Mouse (Mus musculus): ENCODE data around the gene BC052040. TPM values are rescaled to one million over a fixed set of nuclear protein-coding genes. Genes with fewer than 3 reads are reported as not detected.

BC052040 gene
- 22.3 and 22.5 TPM in 2 replicates for polyA plus RNA-seq (2014; fragmentation: Nextera tagmentation; extraction: Ambion mirVana)

DNA sequence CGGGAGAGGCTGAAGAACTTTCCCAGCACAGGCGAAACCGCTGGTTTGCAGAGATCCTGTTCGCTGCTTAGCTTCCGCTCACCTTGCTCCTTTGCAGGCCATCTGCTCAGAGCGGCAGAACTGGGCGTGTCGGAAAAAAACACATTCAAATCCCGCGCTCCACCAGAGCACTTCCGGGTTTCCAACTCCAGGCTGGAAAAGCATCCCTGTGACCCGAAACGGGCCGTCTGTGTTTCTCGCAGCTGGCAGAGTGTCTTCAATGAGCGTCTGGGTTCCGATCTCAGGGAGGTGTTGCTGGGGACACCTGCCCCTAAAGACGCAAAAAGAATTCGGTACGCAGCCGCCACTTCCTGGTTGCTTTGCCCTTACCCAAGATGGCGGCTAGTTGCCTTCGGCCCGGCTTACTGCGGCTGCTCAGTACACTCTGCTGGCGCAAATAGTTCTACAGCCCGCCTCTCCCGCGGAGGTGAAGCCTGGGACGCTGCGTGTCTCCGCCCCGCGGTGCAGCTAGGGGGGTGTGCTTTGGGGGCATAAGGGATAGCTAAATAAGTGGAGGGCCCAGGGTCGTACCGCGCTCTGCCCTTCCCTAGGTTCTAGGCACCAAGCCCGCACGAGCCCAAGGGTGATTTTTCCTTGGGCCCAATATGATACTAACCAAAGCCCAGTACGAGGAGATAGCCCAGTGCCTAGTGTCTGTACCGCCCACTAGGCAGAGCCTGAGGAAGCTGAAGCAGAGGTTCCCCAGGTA is at the start of gene BC052040:
Gene BC052040, plus strand, starts transcription at position 476 of the 748 bp plus-strand sequence.
- peak within 1 kb of the TSS; percentile 69 for H3K9ac ChIP-seq (ENCODE audit: low read length)
- H3K4me3 ChIP-seq (ENCODE audit: low read depth, low read length): peak within 1 kb of the TSS; percentile 62
- ATAC-seq (replicated peaks; ENCODE audit: low FRiP score) (peak; percentile 96), DNase-seq (ENCODE audit: low spot score) (peak; percentile 92)
- H3K27ac ChIP-seq (ENCODE audit: low read depth, low read length): peak within 1 kb of the TSS; percentile 55
- under 1% methylated on average over 41 of the region's 41 CpGs for WGBS
- H3K4me2 ChIP-seq (ENCODE audit: low read depth, low read length, severe bottlenecking): peak within 1 kb of the TSS; percentile 55
- H3K36me3 ChIP-seq (ENCODE audit: control insufficient read depth, insufficient read depth, low read length): no peaks in the 10 kb centered on the region
- peaks cover 1% of the 10 kb centered on the region; the same call in 1 of the 2 replicates for H3K4me1 ChIP-seq (replicated peaks; ENCODE audit: control insufficient read depth, insufficient read depth, low read length)
- H3K9me3 ChIP-seq (ENCODE audit: control insufficient read depth, low read length): no peaks in the 10 kb centered on the region
- no peaks in the 10 kb centered on the region for H3K27me3 ChIP-seq (ENCODE audit: control insufficient read depth, insufficient read depth, low read length)

DNA sequence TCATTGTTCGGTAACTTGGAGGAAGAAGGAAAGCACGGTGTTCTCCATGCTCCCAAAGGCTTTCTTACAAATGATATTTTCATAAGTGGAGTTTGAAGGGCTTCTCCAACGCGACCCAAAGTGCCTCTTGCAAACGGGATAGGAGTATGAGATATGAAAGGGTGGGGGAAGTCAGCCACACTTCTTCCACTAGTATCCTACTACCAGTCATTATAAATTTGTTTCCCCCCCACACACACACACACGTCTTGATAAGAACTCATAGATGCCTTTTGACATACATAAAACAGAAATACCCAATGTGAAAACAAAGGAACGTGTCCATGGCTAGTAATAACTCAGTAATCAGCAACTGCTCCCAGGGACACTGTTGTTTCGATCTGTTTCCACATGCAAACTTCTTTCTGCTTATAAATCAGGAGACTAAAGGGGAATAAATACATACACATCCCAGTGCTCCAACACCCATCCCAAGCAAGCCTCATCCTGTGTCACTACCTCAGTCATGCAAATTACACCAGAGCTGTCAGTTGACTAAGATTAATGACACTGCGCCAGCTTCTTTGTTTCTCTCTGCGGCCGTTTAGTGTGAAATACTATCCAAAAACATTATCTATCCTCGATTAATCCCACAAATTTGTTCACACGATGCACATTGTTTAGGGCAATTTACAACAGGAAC is 43.4 kb upstream of the BC052040 start:
- Histone ChIP-seq H3K4me2 (ENCODE audit: low read depth, low read length, severe bottlenecking) (no peak overlapping the region), H3K4me1 (replicated peaks; ENCODE audit: control insufficient read depth, insufficient read depth, low read length) (peaks cover 2% of the 10 kb centered on the region; the same call in 1 of the 2 replicates), H3K9me3 (ENCODE audit: control insufficient read depth, low read length) (no peaks in the 10 kb centered on the region), H3K27me3 (ENCODE audit: control insufficient read depth, insufficient read depth, low read length) (no peaks in the 10 kb centered on the region), H3K27ac (ENCODE audit: low read depth, low read length) (no peak overlapping the region), H3K4me3 (ENCODE audit: low read depth, low read length) (no peak overlapping the region), H3K36me3 (ENCODE audit: control insufficient read depth, insufficient read depth, low read length) (no peaks in the 10 kb centered on the region), H3K9ac (ENCODE audit: low read length) (no peak overlapping the region)
- 65% methylated on average over 13 of the region's 13 CpGs for WGBS
- DNase-seq (ENCODE audit: low spot score): no peak
- no peak for ATAC-seq (replicated peaks; ENCODE audit: low FRiP score)

DNA sequence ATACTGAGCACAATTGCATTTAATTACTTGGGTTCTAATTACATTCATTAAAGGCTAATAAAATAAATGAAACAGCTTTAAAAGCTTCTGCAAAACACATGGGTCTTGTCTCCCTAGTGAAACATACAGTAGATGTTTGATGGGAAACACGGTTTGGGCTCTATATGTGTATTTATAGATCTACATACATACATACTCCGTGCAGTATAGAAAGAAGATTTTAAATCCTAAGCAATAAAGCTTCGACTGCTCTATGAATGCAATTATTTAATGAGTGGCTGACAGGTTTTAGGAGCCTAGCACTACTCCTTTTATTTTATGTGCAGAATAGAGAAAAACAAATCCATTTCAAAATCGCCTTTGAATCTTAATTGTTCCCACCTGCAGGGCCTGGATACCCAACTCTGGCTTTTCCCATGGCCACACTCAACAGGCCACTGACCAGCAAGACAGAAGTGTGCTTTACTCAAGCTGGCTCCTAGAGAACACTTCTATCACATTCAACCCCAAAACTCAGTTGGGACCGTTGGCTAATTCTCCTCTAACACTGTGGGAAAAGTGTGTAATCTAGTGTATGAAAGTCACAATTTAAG is 42.7 kb upstream of the BC052040 start:
- Histone ChIP-seq H3K4me3 (ENCODE audit: low read depth, low read length) (no peak overlapping the region), H3K27me3 (ENCODE audit: control insufficient read depth, insufficient read depth, low read length) (no peaks in the 10 kb centered on the region), H3K36me3 (ENCODE audit: control insufficient read depth, insufficient read depth, low read length) (no peaks in the 10 kb centered on the region), H3K27ac (ENCODE audit: low read depth, low read length) (no peak overlapping the region), H3K9me3 (ENCODE audit: control insufficient read depth, low read length) (no peaks in the 10 kb centered on the region), H3K4me2 (ENCODE audit: low read depth, low read length, severe bottlenecking) (no peak overlapping the region), H3K4me1 (replicated peaks; ENCODE audit: control insufficient read depth, insufficient read depth, low read length) (peaks cover 2% of the 10 kb centered on the region; the same call in 1 of the 2 replicates), H3K9ac (ENCODE audit: low read length) (no peak overlapping the region)
- DNase-seq (ENCODE audit: low spot score) (no peak), ATAC-seq (replicated peaks; ENCODE audit: low FRiP score) (no peak)
- 72% methylated on average over 5 of the region's 5 CpGs for WGBS

DNA sequence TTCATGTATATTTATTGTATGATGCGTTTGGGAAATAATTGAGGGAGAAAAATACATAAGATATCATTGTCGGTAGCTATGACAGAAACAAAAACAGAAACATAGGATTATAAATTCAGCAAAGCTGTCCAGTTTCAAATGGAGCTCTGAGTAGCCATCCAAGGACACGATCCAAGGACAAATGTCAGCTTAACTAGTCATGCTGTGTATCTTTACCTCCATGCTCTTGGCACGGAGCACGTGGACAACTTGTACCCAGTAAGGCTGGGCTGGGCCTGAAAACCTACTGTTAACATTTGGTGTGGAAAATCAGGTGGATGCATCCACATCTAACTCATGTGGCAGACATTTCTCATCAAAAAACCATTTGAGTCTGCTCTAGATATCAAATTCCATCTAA is 41.8 kb upstream of the BC052040 start:
- H3K27me3 ChIP-seq (ENCODE audit: control insufficient read depth, insufficient read depth, low read length): no peaks in the 10 kb centered on the region
- no peak overlapping the region for H3K4me3 ChIP-seq (ENCODE audit: low read depth, low read length)
- DNase-seq (ENCODE audit: low spot score) (no peak), ATAC-seq (replicated peaks; ENCODE audit: low FRiP score) (no peak)
- no peak overlapping the region for H3K27ac ChIP-seq (ENCODE audit: low read depth, low read length)
- H3K36me3 ChIP-seq (ENCODE audit: control insufficient read depth, insufficient read depth, low read length): no peaks in the 10 kb centered on the region
- H3K9me3 ChIP-seq (ENCODE audit: control insufficient read depth, low read length): no peaks in the 10 kb centered on the region
- peaks cover 2% of the 10 kb centered on the region; the same call in 1 of the 2 replicates for H3K4me1 ChIP-seq (replicated peaks; ENCODE audit: control insufficient read depth, insufficient read depth, low read length)
- WGBS: 94% methylated on average over 5 of the region's 5 CpGs
- no peak overlapping the region for H3K4me2 ChIP-seq (ENCODE audit: low read depth, low read length, severe bottlenecking)
- H3K9ac ChIP-seq (ENCODE audit: low read length): no peak overlapping the region

DNA sequence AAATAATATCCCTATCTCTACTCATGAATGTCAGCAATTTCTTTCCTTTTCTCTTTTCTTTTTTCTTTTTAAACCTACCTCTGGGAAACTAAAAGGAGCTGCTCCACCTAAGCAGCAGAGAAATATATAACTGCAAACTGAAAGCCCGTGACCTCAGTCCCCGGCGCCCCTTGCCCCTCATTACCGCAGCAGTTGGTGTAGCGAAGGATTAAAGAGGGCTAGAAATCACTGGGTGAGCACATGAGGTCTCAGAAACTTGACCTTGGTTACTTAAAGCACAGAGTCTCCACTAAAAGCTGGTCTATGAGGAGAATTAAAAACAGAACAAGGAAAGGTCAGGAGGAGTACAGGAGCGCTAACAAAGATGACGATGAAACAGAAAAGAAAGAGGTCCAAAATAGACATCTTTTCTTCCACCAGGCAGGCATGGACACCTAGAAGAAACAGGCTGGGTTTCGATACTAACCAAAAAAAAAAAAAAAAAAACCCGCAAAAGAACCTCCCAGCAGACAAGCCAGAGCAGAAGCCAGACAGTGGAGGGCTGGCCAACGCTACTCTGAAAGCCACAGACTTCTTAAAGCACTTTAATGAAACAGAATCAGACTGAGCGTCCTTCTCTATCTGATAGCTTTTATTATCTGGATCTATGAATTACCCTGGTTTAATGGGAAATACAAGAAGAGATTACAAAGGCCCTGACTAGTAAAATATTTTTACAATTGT is 39.0 kb upstream of the BC052040 start:
- ATAC-seq (replicated peaks; ENCODE audit: low FRiP score) (no peak), DNase-seq (ENCODE audit: low spot score) (no peak)
- Histone ChIP-seq H3K4me2 (ENCODE audit: low read depth, low read length, severe bottlenecking) (no peak overlapping the region), H3K9me3 (ENCODE audit: control insufficient read depth, low read length) (no peaks in the 10 kb centered on the region), H3K27me3 (ENCODE audit: control insufficient read depth, insufficient read depth, low read length) (no peaks in the 10 kb centered on the region), H3K4me3 (ENCODE audit: low read depth, low read length) (no peak overlapping the region), H3K36me3 (ENCODE audit: control insufficient read depth, insufficient read depth, low read length) (no peaks in the 10 kb centered on the region), H3K9ac (ENCODE audit: low read length) (no peak overlapping the region), H3K27ac (ENCODE audit: low read depth, low read length) (no peak overlapping the region), H3K4me1 (replicated peaks; ENCODE audit: control insufficient read depth, insufficient read depth, low read length) (peaks cover 1% of the 10 kb centered on the region; the same call in 1 of the 2 replicates)
- WGBS: 66% methylated on average over 11 of the region's 11 CpGs

DNA sequence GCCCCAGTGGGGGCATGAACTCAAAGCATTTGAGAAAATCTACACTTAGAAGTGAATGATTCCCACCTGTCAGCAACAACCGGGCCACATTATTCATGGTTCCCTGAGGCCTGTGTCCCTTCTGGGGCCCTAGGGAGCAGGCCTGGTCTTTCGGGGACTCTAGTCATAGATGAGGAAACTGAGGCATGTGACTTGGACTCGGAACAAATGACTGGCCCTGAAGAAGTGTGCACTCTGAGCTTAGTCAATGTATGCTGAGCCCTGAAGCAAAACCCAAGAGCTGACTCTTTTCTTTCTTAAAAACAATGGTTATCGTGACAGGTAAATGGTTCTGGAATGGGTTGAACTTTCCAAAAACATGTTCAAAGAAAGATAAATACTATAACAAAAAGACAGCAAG is 38.3 kb upstream of the BC052040 start:
- Histone ChIP-seq H3K9me3 (ENCODE audit: control insufficient read depth, low read length) (no peaks in the 10 kb centered on the region), H3K27me3 (ENCODE audit: control insufficient read depth, insufficient read depth, low read length) (no peaks in the 10 kb centered on the region), H3K9ac (ENCODE audit: low read length) (no peak overlapping the region), H3K27ac (ENCODE audit: low read depth, low read length) (no peak overlapping the region), H3K4me3 (ENCODE audit: low read depth, low read length) (no peak overlapping the region), H3K4me2 (ENCODE audit: low read depth, low read length, severe bottlenecking) (no peak overlapping the region), H3K36me3 (ENCODE audit: control insufficient read depth, insufficient read depth, low read length) (no peaks in the 10 kb centered on the region), H3K4me1 (replicated peaks; ENCODE audit: control insufficient read depth, insufficient read depth, low read length) (no peaks in the 10 kb centered on the region)
- no peak for DNase-seq (ENCODE audit: low spot score)
- 85% methylated on average over 4 of the region's 4 CpGs for WGBS
- no peak for ATAC-seq (replicated peaks; ENCODE audit: low FRiP score)

DNA sequence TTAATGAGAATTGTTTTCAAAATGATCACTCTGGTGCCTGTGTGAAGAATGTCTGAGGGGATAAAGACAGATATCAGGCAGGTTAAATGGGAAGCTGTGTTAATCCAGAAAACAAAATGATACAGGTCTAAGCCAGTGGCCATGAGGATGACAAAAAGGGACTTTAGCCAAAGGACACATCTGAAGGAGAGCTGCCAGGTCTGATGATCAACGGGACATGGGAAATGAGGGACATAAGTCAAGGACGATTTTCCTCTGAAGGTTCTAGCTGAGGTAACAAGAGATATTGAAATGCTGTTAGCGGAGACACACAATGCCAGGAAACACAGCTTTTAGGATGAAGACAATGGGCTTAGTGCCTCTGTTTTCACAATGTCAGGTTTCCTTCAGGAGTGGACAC is 29.6 kb upstream of the BC052040 start:
- no peak for DNase-seq (ENCODE audit: low spot score)
- H3K9ac ChIP-seq (ENCODE audit: low read length): no peak overlapping the region
- no peak overlapping the region for H3K4me3 ChIP-seq (ENCODE audit: low read depth, low read length)
- H3K27me3 ChIP-seq (ENCODE audit: control insufficient read depth, insufficient read depth, low read length): no peaks in the 10 kb centered on the region
- H3K4me2 ChIP-seq (ENCODE audit: low read depth, low read length, severe bottlenecking): no peak overlapping the region
- H3K27ac ChIP-seq (ENCODE audit: low read depth, low read length): no peak overlapping the region
- 94% methylated on average over 3 of the region's 3 CpGs for WGBS
- no peak for ATAC-seq (replicated peaks; ENCODE audit: low FRiP score)
- no peaks in the 10 kb centered on the region for H3K9me3 ChIP-seq (ENCODE audit: control insufficient read depth, low read length)
- H3K4me1 ChIP-seq (replicated peaks; ENCODE audit: control insufficient read depth, insufficient read depth, low read length): no peaks in the 10 kb centered on the region
- H3K36me3 ChIP-seq (ENCODE audit: control insufficient read depth, insufficient read depth, low read length): no peaks in the 10 kb centered on the region

DNA sequence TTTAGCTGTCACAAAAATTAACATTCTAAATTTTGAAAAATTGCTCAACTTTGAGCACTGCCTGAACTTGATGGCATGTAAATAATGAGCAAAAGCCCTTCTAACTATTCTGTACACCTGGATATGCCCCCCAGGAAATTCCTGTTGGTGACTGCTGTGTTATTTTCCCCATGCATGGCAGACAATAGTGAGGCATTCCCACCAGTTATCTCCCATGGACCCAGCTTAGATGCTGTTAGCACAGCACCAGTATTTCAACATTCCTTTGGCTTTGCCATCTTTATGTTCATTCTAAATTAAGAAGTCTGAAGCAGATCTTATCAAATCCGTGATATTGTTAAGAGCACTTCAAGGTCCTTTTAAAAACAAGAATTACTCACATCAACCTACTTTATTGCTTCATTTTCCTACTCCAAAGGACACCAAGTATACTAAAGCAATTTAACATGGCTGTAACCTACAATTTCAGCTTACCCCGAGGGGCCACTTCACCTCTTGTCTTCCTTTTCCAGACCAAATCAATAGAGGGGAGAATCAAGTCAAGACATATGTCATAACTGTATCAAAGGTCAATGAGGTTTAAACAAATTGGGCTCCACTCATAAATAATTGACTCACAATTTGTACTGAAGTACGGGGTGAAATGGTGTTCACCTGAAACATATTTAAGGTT is 19.2 kb upstream of the BC052040 start:
- Histone ChIP-seq H3K9me3 (ENCODE audit: control insufficient read depth, low read length) (no peaks in the 10 kb centered on the region), H3K27me3 (ENCODE audit: control insufficient read depth, insufficient read depth, low read length) (no peaks in the 10 kb centered on the region), H3K4me1 (replicated peaks; ENCODE audit: control insufficient read depth, insufficient read depth, low read length) (no peaks in the 10 kb centered on the region), H3K4me3 (ENCODE audit: low read depth, low read length) (no peak overlapping the region), H3K4me2 (ENCODE audit: low read depth, low read length, severe bottlenecking) (no peak overlapping the region), H3K27ac (ENCODE audit: low read depth, low read length) (no peak overlapping the region), H3K9ac (ENCODE audit: low read length) (no peak overlapping the region), H3K36me3 (ENCODE audit: control insufficient read depth, insufficient read depth, low read length) (no peaks in the 10 kb centered on the region)
- ATAC-seq (replicated peaks; ENCODE audit: low FRiP score) (no peak), DNase-seq (ENCODE audit: low spot score) (no peak)
- 87% methylated on average over 3 of the region's 3 CpGs for WGBS
